Mouse (Mus musculus): ENCODE data around the gene Il20ra. TPM values are rescaled to one million over a fixed set of nuclear protein-coding genes. Genes with fewer than 3 reads are reported as not detected.
A peak's percentile ranks its signal among the peaks of the same experiment; 100 is the strongest.

Il20ra gene
- total and polyA plus RNA-seq, 2 experiments from 2014 or later: 0.71 to 1.1 TPM

DNA sequence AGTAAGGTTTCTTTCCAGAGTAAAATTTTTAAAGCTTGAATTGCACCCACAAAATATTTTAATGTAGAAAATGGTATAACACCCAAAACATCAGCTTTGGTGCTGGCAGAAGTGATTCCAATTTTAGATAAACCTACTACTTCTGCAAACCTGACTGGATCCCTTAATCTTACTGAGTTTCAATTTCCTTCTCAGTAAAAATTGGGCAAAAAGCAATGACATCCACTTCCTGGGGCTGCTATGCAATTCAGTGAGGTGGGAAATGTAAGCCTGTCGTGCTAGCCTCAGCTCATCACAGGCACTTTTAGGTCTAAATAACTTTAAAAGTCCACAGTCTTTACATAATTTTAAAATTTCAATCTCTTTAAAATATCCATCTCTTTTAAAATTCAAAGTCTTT, 33.8 kb downstream of the Il20ra start:
- H3K9ac ChIP-seq (replicated peaks; ENCODE audit: low read length): no peak overlapping the region
- no peaks in the 10 kb centered on the region for H3K27me3 ChIP-seq (ENCODE audit: insufficient read depth, low read length)
- H3K4me2 ChIP-seq (ENCODE audit: low read depth, low read length): no peak overlapping the region
- H3K4me3 ChIP-seq (ENCODE audit: low read length): no peak overlapping the region
- DNase-seq (ENCODE audit: low spot score): no peak
- no peaks in the 10 kb centered on the region for H3K36me3 ChIP-seq (ENCODE audit: insufficient read depth, low read length)
- TF ChIP-seq CTCF (IDR thresholded peaks at IDR 0.05; ENCODE audit: low read depth): no peak
- no peaks in the 10 kb centered on the region for H3K4me1 ChIP-seq (ENCODE audit: insufficient read depth, low read length)
- 89% methylated on average over 1 of the region's 1 CpGs for WGBS
- H3K9me3 ChIP-seq (ENCODE audit: low read length): no peaks in the 10 kb centered on the region
- H3K27ac ChIP-seq: no peak overlapping the region
- no peak for ATAC-seq

DNA sequence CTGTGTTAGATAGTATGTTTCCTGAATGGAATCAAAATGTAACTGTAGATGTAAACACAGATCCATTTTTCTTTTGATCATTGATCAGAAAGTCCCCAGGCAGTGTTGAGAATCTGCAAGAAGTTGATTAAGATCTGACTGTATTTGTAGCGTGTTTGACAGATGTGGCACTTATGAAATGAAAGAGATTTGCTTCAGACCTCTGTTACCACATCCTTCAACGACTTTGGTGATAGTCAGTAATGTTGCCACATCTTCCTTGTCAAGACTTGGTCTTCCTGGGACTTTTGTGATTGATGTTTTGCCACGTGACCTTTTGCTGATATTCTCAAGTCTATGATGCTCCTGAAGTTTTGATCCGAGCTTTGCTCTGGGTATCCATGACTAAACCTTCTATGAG, 35.3 kb downstream of the Il20ra start:
- Histone ChIP-seq H3K27me3 (ENCODE audit: insufficient read depth, low read length) (no peaks in the 10 kb centered on the region), H3K9me3 (ENCODE audit: low read length) (no peaks in the 10 kb centered on the region), H3K4me1 (ENCODE audit: insufficient read depth, low read length) (no peaks in the 10 kb centered on the region), H3K9ac (replicated peaks; ENCODE audit: low read length) (no peak overlapping the region), H3K4me2 (ENCODE audit: low read depth, low read length) (no peak overlapping the region), H3K36me3 (ENCODE audit: insufficient read depth, low read length) (no peaks in the 10 kb centered on the region), H3K27ac (no peak overlapping the region), H3K4me3 (ENCODE audit: low read length) (no peak overlapping the region)
- DNase-seq (ENCODE audit: low spot score) (no peak), ATAC-seq (no peak)
- TF ChIP-seq CTCF (IDR thresholded peaks at IDR 0.05; ENCODE audit: low read depth): no peak
- WGBS: 86% methylated on average over 4 of the region's 4 CpGs

DNA sequence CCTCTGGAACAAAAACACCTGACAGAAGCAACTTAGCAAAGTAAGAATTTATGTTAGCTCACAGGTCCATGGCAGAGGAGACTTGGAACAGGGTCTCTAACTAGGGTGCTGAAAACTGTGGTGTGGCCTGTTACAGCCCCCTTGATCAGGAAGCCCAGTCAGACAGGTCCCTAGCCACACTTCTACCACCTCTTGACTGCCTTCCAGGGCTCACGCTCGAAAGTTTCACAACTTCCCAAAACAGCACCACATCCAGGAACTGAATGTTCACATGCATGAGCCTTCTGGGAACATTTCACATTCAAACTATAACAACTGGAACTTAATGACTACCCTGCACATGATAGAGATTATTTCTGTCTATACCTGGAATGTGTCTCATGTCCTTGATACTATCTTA, 53.1 kb downstream of the Il20ra start:
- Histone ChIP-seq H3K27me3 (ENCODE audit: insufficient read depth, low read length) (no peaks in the 10 kb centered on the region), H3K4me1 (ENCODE audit: insufficient read depth, low read length) (no peaks in the 10 kb centered on the region), H3K36me3 (ENCODE audit: insufficient read depth, low read length) (no peaks in the 10 kb centered on the region), H3K9ac (replicated peaks; ENCODE audit: low read length) (no peak overlapping the region), H3K9me3 (ENCODE audit: low read length) (no peaks in the 10 kb centered on the region), H3K4me2 (ENCODE audit: low read depth, low read length) (no peak overlapping the region), H3K4me3 (ENCODE audit: low read length) (no peak overlapping the region), H3K27ac (no peak overlapping the region)
- WGBS: 95% methylated on average over 2 of the region's 2 CpGs
- ATAC-seq (no peak), DNase-seq (ENCODE audit: low spot score) (no peak)
- TF ChIP-seq CTCF (IDR thresholded peaks at IDR 0.05; ENCODE audit: low read depth): no peak

DNA sequence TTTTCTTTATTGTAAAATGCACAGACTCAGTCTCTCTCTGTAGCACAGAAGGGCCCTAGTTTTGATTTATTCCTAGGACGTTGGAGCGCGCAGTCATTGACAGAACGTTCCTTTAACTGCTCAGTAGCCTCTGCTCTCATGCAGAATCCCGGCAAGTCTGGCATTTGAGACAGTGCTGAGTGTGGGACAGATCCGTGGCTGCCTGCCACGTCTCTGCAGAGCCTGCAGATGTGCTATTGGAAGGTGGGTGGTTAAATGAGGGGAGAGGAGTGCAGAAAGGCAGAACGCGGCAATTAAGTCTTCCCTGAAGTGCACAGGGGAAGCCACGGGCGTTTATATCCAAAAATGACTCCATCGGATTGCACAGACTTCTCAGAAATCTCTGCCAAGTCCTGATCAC, 66.7 kb downstream of the Il20ra start:
- Histone ChIP-seq H3K27me3 (ENCODE audit: insufficient read depth, low read length) (no peaks in the 10 kb centered on the region), H3K9me3 (ENCODE audit: low read length) (no peaks in the 10 kb centered on the region), H3K9ac (replicated peaks; ENCODE audit: low read length) (no peak overlapping the region), H3K4me3 (ENCODE audit: low read length) (no peak overlapping the region), H3K27ac (no peak overlapping the region), H3K4me2 (ENCODE audit: low read depth, low read length) (peak overlapping the region; percentile 1; the same call in 1 of the 2 replicates), H3K4me1 (ENCODE audit: insufficient read depth, low read length) (no peaks in the 10 kb centered on the region), H3K36me3 (ENCODE audit: insufficient read depth, low read length) (no peaks in the 10 kb centered on the region)
- TF ChIP-seq CTCF (IDR thresholded peaks at IDR 0.05; ENCODE audit: low read depth): no peak
- WGBS: 48% methylated on average over 12 of the region's 12 CpGs
- peak; percentile 74; the same call in 1 of the 2 replicates for ATAC-seq
- DNase-seq (ENCODE audit: low spot score): peak; percentile 65

DNA sequence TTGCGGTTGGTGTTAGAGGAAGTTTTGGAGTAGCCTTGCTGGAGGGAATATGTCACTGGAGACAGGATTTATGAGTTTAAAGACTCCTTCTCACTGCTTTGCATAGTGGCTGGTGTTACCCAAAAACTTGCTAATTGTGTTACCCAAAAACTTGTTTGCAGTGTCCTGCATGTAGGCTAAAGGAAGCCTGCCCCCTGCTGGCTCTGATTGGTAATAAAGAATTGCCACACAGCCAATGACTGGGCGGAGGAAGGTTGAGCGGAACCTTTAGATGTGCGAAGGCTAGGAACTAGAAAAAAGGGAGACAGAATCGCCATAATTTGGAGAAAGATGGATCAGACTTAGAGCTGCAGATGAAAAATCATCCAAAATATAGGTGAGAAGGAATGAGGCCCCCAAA, 69.0 kb downstream of the Il20ra start:
- no peak overlapping the region for H3K4me2 ChIP-seq (ENCODE audit: low read depth, low read length)
- no peak overlapping the region for H3K27ac ChIP-seq
- no peaks in the 10 kb centered on the region for H3K36me3 ChIP-seq (ENCODE audit: insufficient read depth, low read length)
- peak; percentile 37 for TF ChIP-seq CTCF (IDR thresholded peaks at IDR 0.05; ENCODE audit: low read depth)
- DNase-seq (ENCODE audit: low spot score) (no peak), ATAC-seq (no peak)
- no peak overlapping the region for H3K9ac ChIP-seq (replicated peaks; ENCODE audit: low read length)
- no peaks in the 10 kb centered on the region for H3K27me3 ChIP-seq (ENCODE audit: insufficient read depth, low read length)
- no peak overlapping the region for H3K4me3 ChIP-seq (ENCODE audit: low read length)
- WGBS: 87% methylated on average over 5 of the region's 5 CpGs
- H3K4me1 ChIP-seq (ENCODE audit: insufficient read depth, low read length): no peaks in the 10 kb centered on the region
- no peaks in the 10 kb centered on the region for H3K9me3 ChIP-seq (ENCODE audit: low read length)

DNA sequence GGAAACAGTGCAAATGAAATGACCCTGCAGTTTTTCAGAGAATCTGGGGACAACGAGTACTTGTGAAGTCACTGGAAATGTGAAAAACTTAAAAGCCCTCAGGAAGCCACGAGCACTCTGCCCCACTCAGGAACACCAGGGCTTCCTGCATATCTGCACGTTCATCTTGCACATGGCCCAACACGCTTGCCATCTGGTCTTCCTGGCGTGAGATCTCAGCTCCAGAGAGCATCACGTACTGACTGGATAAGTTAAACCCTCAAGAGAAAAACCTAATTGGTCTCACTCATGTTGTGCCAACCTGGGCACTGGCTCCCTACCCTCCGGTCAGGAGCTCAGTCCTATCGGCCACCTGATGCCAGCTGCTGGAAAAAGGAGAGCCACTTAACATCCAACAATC, 82.6 kb downstream of the Il20ra start:
- WGBS: 63% methylated on average over 8 of the region's 8 CpGs
- H3K27ac ChIP-seq: no peak overlapping the region
- H3K27me3 ChIP-seq (ENCODE audit: insufficient read depth, low read length): no peaks in the 10 kb centered on the region
- no peaks in the 10 kb centered on the region for H3K4me1 ChIP-seq (ENCODE audit: insufficient read depth, low read length)
- ATAC-seq (peak; percentile 78; the same call in 1 of the 2 replicates), DNase-seq (ENCODE audit: low spot score) (peak; percentile 70)
- H3K9ac ChIP-seq (replicated peaks; ENCODE audit: low read length): no peak overlapping the region
- no peaks in the 10 kb centered on the region for H3K36me3 ChIP-seq (ENCODE audit: insufficient read depth, low read length)
- no peak overlapping the region for H3K4me2 ChIP-seq (ENCODE audit: low read depth, low read length)
- no peaks in the 10 kb centered on the region for H3K9me3 ChIP-seq (ENCODE audit: low read length)
- H3K4me3 ChIP-seq (ENCODE audit: low read length): no peak overlapping the region
- no peak for TF ChIP-seq CTCF (IDR thresholded peaks at IDR 0.05; ENCODE audit: low read depth)

DNA sequence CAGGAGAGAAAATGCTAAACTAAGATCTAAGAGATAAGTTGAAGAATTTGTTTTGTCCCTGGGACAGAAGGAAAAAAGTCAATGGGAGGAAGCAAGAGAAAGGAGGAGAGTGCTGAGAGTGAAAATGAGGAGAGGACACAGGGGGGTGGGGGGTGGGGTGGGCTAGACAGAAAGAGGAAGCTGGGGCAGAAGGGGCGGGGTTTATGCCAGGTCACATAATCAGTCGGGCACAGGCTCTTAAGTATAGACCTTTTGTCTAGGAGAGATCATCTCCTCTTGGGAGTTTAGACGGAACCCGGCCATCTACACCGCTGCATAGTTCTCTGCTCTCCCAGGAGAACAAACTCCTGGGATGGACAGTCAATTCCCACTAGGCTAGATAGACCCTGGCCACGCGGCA, 90.6 kb downstream of the Il20ra start:
- DNase-seq (ENCODE audit: low spot score) (no peak), ATAC-seq (no peak)
- H3K27ac ChIP-seq: no peak overlapping the region
- TF ChIP-seq CTCF (IDR thresholded peaks at IDR 0.05; ENCODE audit: low read depth): no peak
- H3K9ac ChIP-seq (replicated peaks; ENCODE audit: low read length): no peak overlapping the region
- H3K36me3 ChIP-seq (ENCODE audit: insufficient read depth, low read length): no peaks in the 10 kb centered on the region
- WGBS: 86% methylated on average over 7 of the region's 7 CpGs
- no peak overlapping the region for H3K4me3 ChIP-seq (ENCODE audit: low read length)
- no peaks in the 10 kb centered on the region for H3K27me3 ChIP-seq (ENCODE audit: insufficient read depth, low read length)
- no peaks in the 10 kb centered on the region for H3K9me3 ChIP-seq (ENCODE audit: low read length)
- no peaks in the 10 kb centered on the region for H3K4me1 ChIP-seq (ENCODE audit: insufficient read depth, low read length)
- H3K4me2 ChIP-seq (ENCODE audit: low read depth, low read length): no peak overlapping the region
